ENCODE assay signal across 19 mouse cellular contexts in the genomic region with DNA sequence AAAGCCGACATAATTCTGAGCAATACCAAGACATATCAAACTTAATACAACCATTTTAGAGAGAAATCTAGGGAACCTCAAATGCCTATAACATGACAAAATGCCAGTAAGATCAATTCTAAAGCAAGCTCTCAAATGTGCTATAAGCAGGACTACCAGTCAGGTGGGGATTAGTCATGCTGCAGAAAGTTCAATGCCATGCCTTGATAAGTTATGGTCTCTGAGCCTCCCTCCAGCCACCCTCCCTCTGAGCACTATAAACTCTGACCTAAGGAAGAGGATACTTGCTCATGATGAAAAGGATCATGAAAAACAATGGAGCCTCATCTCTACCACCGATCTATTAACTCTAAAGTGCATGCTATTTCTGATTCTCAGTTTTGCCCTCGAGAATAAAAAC.
"Had no signal": no experiment of that assay in that cellular context is flagged by ENCODE, and none has a peak within 500 bp of the region (broad histone marks: within the 10 kb centered on the region; RNA-seq: fewer than 3 reads in every experiment).

No protein-coding gene starts in this region.

- H3K4me3 ChIP-seq: midbrain, embryonic 10.5 days; midbrain, embryonic 12.5 days; myocyte; neural tube, embryonic 13.5 days; neural tube, embryonic 15.5 days had no signal

- DNase-seq: lung, adult 18-20 months; lung, embryonic 14.5 days; lung, postnatal 10 days; lung, postnatal 4 days; midbrain, embryonic 14.5 days; retina, postnatal 1 day; right cerebral cortex, adult 18-20 months; right cerebral cortex, postnatal 25 days; right cerebral cortex, postnatal 4 days; spleen, adult 18-20 months; thymus, adult 18-20 months; thymus, postnatal 14 days; thymus, postnatal 36 days had no signal

- H3K27ac ChIP-seq: midbrain, embryonic 10.5 days; midbrain, embryonic 12.5 days; neural tube, embryonic 13.5 days; neural tube, embryonic 15.5 days had no signal

- H3K4me1 ChIP-seq: midbrain, embryonic 10.5 days; midbrain, embryonic 12.5 days; neural tube, embryonic 15.5 days had no signal

- H3K36me3 ChIP-seq: midbrain, embryonic 12.5 days had no signal

- ATAC-seq: midbrain, embryonic 16.5 days had no signal

- H3K27me3 ChIP-seq: midbrain, embryonic 12.5 days; neural tube, embryonic 13.5 days; neural tube, embryonic 15.5 days had no signal

- H3K9me3 ChIP-seq: midbrain, embryonic 10.5 days; midbrain, embryonic 12.5 days; neural tube, embryonic 13.5 days; neural tube, embryonic 15.5 days had no signal

- H3K9ac ChIP-seq: lung, embryonic 14.5 days; midbrain, embryonic 12.5 days; neural tube, embryonic 13.5 days; neural tube, embryonic 15.5 days had no signal

- H3K4me2 ChIP-seq: lung, embryonic 14.5 days; midbrain, embryonic 12.5 days; neural tube, embryonic 13.5 days; neural tube, embryonic 15.5 days had no signal
